Mouse (Mus musculus) embryo, embryonic 11 days (tissue): ENCODE measurements around the gene Mcm6.
A peak's percentile ranks its signal among the peaks of the same experiment; 100 is the strongest.
"Not testable (repeated sequence)": the region's sequence is repeated elsewhere in the genome, so short reads cannot be mapped to it uniquely, and the experiment has no call there.

Experiments used
- DNase-seq: peaks from one replicate; pipeline ENCODE4 v3.0.0-alpha.2; 2015

Gene Mcm6

DNA sequence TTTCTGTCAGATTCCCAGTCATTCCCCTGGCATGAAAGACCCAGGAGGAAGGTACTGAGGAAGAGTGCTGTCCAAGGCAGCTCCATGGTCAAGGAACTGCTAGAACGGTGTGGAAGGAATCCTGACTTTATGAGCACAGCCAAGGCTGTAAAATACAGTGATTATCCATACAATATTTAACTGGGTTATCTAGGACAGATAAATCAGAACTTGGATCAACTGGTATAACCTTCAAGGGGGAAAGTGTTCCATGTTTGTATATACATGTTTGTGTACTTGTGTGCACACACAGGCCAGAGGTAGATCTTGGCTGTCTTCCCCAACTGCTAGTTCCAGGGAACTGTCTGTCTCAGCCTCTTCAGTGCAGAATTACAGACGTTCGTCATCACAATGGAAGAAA is 31.2 kb downstream of the Mcm6 start, which contains the start of gene Lct:
TSS of gene Lct (minus strand) at position 101 of the 400 bp plus-strand sequence.
- DNase-seq, result no peak

DNA sequence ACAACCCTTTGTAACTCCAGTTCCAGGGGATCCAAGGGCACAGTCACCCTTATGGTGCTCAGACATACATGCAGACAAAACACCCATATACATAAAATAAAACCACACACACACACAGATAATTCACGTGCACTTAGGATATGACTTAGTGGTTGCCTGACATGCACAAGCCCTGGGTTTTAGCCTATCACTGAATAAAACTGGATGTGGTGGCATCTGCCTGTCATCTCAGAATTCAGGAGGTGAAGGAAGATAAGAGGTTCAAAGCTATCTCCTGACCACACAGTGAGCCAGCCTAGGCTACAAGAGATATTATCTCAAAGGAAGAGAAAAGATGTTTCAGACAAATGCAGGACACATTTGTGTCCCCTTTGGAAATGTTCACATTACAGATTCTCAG is 32.3 kb downstream of the Mcm6 start:
- no peak for DNase-seq

DNA sequence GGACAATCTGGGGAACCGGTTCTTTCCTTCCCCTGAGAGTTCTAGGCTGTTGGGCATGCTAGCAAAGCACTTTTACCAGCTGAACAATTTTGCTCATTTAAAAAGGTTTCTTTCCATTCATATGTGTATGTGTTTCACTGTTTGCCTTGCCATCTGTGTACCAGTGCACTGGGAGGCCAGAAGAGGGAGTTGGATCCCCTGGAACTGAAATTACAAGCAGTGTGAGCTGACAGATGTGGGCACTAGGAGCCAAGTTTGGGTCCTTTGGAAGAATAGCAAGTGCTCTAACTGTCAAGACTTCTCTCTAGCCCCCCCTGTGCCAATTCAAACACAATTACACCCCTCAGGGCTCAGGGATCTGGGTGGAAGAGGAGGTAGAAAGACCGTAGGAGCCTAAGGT is 34.7 kb downstream of the Mcm6 start:
- no peak for DNase-seq

DNA sequence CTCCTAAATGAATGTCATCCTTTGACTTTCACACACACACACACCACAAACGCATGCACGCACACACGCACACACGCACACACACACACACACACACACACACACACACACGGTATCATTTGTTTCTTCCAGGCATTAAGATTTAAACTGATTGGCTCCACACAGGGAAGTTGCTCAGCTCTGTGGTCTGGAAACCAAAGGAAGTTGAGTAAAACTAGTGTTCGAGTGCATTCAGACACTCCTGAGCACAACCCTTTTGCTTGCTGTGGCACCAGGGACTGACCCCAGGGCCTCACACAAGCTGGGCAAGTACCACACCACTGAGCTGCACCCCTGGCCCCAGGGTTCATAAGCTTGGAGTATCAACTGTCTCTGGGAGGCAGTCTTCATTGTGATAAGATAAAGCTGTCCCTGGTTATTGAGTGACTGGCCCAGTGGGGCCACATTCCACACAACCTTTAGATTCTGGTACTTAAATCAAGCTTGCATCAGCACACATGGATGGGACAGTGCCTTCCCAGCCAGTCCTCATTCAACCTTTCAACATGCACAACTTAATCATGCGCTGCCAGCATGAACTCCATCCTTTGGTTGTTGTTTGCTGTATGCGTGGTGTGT is 36.3 kb downstream of the Mcm6 start:
- DNase-seq, result no peak

DNA sequence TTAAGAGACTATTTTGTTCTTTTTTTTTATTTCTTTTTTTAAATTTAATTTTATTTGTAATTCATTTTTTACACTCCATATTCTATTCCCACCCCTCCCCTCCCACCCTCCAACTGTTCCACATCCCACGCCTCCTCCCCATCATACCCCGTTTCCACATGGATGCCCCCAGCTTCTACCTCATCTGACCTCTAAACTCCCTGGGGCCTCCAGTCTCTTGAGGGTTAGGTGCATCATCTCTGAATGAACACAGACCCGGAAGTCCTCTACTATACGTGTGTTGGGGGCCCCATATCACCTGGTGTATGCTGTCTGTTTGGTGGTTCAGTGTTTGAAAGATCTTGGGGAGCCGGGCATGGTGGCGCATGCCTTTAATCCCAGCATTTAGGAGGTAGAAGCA is 40.2 kb downstream of the Mcm6 start:
- DNase-seq, result not testable (repeated sequence)

DNA sequence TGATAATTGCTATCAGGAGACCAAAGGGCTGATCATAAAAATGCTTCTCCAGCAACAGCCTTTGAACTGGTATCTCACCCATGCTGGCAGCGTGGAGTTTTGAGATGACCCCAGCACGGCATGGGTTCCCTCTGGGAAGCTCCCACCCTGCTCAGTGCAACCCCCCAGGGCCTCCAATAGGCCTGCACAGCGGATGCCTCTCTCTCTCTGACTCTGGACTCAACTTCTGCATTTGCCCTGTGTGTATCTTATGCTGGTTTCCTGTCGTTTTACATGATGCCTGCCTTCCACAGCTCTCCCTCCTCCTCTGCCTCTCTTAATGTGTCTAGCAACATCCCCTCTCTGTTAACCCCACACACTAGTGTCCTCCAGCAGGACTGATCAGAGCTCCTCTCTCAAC is 44.8 kb downstream of the Mcm6 start:
- DNase-seq, result no peak

DNA sequence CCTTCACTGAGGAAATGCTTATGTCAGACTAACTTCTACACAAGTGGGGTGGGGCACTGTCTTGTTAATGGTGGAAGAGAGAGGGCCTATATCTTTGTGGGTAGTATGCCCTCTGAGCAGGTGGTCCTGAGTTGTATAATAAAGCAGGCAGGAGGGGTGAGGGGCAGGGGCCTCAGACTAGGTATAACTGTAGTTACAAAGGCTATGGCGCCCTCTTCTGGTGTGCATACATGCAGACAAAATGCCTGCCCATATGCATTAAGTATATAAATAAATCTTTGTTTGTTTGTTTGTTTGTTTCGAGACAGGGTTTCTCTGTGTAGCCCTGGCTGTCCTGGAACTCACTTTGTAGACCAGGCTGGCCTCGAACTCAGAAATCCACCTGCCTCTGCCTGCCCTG is 50.4 kb downstream of the Mcm6 start:
- peak; percentile 16 for DNase-seq

DNA sequence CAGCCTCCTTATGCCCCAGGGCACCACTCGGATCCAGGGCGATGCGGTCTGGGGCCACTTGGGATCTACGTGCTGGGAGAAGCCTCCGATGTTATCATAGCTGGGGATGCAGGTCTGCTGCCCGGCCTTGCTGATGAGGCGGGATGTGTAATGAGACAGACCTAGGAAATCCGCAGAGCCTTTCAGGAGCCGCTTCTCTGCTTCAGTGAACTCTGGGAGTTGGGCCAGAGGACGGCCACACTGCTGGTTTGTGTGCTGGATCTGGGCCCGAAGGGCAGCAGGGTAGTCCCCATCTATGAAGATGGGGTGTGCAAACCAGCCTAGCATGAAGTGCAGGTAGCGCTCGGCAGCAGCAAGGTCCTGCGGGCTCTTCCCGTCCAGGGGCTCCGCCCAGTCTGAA is 55.6 kb downstream of the Mcm6 start:
- DNase-seq, result no peak

DNA sequence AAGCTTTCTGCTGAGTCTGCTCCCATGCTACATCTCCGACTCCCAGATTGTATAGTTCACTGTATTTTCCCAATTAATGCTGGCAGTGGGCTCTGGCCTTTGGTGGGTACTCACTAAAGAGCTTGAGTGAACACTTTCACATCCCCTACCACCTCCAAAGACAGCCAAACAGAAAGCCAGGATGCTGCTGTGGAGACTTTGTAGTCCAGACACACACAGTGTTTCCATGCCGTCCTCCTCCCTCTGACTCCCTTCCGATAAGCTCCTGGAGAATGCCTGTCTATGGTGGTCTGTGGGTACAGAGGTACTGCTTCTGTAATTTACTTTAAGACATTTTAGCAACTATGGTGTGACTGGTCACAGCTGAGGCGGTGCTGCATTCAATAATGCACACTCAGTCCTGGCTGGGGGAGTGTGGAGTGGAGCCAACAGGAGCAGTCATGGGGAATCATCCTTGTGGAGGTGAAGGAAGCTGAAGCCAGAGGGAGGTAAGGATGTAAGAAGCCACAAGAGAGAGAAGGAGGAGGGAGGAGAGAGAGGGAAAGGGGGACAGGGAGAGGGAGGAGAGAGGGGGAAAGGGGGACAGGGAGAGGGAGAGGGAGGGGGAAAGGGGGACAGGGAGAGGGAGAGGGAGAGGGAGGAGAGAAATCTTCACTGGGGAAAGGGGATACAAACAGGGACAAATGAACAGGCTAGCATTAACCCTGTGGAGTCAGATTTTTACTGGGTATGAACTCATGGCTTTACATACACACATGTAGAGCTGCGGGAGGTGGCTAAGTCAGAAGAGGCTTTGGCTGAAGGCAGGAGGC is 63.5 kb downstream of the Mcm6 start:
- no peak for DNase-seq

DNA sequence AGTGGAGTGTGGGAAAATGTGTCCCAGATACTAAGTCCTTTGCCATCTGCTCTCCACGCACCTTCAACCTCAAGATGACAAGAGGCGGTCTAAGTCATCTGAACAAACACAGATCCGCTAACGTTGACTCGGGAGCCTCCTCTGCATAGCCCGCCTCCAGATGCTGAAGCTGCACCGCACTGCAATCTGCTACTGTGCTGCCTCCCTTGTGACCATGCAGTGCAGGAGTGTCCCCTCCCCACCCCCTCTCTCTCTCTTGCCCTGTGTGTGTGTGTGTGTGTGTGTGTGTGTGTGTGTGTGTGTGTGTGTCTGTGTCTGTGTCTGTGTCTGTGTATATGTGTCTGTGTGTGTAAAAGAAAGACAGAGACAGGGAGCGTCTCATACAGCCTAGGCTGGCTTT is 64.2 kb downstream of the Mcm6 start:
- DNase-seq, result peak; percentile 18

DNA sequence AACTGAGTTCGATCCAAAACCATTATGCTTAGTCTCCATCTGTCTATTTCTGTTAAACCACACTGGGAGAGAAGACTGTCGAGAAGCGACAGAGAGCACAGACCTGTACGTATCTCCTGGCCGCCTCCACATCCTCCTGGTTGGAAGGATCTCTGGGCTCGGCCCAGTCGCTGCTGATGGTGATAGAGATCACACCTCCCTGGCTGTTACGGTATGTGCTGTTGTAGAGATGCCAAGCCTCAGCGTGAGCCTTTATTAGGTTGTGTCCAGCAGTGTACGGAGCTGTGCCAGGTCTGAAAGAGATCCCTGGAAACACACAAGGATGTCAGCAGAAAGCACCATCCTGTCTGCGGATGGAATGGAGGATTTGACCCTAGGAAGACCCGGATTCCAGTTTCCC is 65.9 kb downstream of the Mcm6 start:
- no peak for DNase-seq

DNA sequence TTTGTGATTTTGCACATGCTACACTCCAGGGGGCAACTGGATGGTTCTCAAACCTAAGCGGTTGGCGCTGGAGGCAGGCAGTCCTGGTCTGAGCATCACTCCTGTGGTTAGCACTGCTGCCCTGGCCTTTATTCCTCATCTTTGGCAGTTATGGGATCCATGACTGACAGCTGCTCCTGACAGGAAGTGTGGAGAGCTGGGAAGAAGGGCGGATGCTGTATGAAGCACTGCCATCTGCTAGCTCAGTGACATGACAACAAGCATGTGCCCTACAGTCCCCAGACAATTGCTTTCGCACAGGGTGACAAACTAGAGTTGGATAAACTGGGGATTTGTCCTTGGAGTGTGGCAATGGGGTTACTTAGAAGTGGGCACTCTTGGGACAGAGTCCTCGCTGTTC is 69.2 kb downstream of the Mcm6 start:
- no peak for DNase-seq

DNA sequence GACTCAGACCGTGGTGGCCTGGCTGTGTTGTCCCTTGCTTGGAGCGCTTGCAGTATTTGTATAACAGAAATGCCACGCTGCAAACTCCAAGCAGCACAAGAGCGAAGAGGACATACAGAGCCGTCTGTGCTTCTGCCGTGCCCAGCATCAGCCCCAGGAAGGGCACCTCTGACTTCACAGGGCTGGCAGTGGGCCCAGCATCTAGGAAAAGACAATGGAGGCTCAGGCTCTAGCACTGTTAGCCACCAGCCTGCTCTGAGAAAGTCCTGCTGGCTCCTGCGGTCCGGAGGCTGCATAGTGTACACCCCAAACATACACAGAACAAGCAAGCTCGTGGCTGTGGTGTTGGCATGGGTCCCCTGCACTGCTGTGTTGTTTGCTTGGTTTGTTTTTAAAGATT is 74.3 kb downstream of the Mcm6 start:
- DNase-seq, result no peak

DNA sequence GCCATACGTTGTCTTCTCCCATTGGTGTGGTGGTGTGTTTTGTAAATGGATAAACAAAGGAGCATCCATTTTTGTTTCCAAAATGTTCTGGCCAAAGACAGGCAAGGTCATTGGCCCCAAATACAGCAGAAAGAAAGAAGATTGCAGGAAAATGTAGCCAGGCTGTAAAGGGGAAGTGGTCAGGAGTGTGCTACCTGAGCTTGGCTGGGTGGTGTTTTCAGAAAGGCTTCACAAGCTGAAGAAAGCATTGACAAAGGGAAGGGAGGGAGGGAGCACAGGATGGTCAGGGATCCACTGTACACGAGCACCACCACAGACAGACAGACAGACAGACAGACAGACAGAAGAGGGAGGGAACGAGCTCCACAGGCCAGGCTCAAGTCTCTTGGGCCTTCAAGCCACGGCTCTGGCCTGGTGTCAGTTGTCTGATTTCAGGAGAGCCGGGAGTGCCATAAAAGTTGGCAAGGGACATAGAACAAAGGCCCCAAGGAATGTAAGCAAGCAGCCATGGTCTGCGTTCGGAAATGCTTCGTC is 75.2 kb downstream of the Mcm6 start:
- DNase-seq, result no peak

DNA sequence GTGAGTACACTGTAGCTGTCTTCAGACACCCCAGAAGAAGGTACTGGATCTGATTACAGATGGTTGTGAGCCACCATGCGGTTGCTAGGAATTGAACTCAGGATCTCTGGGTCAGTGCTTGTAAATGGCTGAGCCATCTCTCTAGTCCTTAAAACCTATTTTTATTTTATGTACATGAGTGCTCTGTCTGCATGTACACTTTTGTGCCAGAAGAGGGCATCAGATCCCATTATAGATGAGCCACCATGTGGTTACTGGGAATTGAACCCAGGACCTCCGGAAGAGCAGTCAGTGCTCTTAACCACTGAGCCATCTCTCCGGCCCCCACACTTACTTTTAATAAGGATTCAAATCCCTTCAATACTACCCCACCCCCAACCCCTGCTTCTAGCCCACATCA is 76.5 kb downstream of the Mcm6 start:
- DNase-seq, result no peak

DNA sequence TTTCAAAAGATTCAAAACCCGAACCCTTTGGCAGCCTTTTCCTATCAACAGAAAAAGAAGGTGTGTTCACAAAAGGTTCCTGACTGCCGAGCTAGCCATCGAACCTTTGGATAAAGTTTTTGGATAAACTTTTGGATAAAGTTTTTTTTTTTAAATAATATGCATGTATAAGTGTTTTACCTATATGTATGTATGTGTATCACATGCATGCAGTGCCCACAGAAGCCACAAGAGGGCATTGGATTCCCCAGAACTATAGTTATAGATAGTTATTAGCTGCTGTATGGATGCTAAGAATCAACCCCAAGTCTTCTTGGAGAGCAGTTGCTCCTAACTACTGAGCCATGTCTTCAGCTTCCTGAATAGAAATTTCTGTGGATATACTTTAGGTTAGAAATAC is 77.7 kb downstream of the Mcm6 start:
- no peak for DNase-seq
